Mouse (Mus musculus) myocyte (in vitro differentiated cells): ENCODE measurements around the gene Prss28.

Source experiments
- MYOG ChIP-seq, 3 experiments: IDR thresholded peaks; one replicate each; pipeline ENCODE4 v1.6.1; 2011; ENCODE audit warnings: control low read depth in 2 of 3, low read depth in 2 of 3, mild to moderate bottlenecking in 2 of 3; ENCODE audit not compliant: insufficient read length in 2 of 3, control insufficient read depth in 1 of 3, insufficient read depth in 1 of 3
- POLR2A ChIP-seq: IDR thresholded peaks from one replicate; pipeline ENCODE4 v1.6.1; 2011; ENCODE audit warnings: low read depth, mild to moderate bottlenecking, control low read depth, moderate library complexity; ENCODE audit not compliant: insufficient read length
- POLR2AphosphoS2 ChIP-seq: IDR thresholded peaks from one replicate; pipeline ENCODE4 v1.6.1; 2011; ENCODE audit warnings: low read depth, control low read depth; ENCODE audit not compliant: insufficient read length
- TCF12 ChIP-seq: IDR thresholded peaks from one replicate; pipeline ENCODE4 v1.6.1; 2011; ENCODE audit warnings: mild to moderate bottlenecking, control low read depth; ENCODE audit not compliant: poor library complexity, insufficient read depth, severe bottlenecking

GRCm38 (mm10) chr17:25272326-25272725 lies 36.1 kb upstream of the Prss28 start:
- no peak for TF ChIP-seq TCF12
- no peak for TF ChIP-seq POLR2A
- no peak for TF ChIP-seq MYOG (IDR thresholded peaks at IDR 0.05; ENCODE audit: control insufficient read depth in 1 of 3, insufficient read depth in 1 of 3, insufficient read length in 2 of 3, low read depth in 2 of 3)
- no peak for TF ChIP-seq POLR2AphosphoS2
